Mouse (Mus musculus) adrenal gland, adult (tissue): ENCODE results near the gene Glipr1l1.
"Not testable (repeated sequence)": the region's sequence is repeated elsewhere in the genome, so short reads cannot be mapped to it uniquely, and the experiment has no call there.

ENCODE experiments used
- DNase-seq, 2 experiments: peaks; one replicate each; pipeline ENCODE4 v3.0.0; 2022 to 2023; ENCODE audit warnings: low spot score in 1 of 2; ENCODE audit not compliant: inconsistent age in 2 of 2

Glipr1l1 gene

DNA sequence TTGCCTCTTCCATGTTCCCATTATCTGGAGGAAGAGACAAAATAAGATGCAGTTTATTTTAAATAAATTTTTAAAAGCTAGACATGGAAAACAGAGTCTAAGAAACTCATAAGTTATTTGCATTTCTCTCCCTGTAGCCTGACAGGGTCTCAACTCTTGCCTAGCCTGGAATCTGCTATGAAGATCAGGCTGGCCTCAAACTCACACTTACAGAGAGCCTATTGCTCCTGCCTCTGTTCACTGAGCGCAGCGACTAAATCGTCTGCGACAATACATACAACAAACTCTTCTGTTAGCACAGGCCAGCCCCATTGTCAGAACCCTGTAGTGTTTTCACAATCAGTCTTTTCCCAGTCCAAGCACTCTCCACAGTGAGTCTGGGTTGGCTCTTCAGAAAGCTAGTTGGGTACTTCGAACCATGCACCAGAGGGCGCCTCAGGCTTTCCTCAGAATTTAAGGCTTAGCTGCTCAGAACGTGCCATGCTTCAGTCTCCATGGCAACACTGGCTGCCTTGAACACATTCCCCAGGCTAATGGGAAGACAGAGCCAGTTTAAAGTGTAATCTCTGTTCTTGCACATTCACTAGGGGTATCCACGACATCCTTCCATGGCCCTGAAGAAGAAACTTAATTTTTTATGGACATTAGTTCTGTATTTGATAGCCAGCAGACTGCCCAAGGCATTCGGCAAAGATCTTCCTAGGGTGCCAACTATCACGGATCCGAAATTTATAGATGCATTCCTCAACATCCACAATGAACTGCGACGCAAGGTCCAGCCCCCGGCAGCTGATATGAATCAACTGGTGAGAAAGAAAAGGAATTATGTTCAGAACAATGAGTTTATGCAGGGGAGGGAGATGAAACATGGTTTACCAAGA, at the start of gene Glipr1l1:
Gene Glipr1l1, plus strand, starts transcription at position 488 of the 881 bp plus-strand sequence.
- peak; percentile 65 to 81 for DNase-seq

DNA sequence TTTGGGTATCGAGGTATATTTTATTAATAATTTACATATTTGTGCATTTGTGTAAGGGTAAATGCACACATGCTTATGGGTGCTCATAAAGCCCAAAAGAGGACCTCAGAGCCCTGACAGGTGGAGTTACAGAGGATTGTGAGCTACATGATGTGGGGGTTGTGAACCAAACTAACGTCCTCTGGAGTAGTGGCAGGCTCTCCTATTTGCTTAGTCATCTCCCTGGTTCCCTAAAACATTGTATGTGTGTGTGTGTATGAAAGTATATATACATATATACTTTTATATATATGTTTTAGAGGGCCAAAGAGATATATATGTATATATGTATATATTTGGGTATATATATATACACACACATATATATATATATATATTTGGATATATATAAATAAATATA, 36.4 kb upstream of the Glipr1l1 start:
- DNase-seq, result no peak

DNA sequence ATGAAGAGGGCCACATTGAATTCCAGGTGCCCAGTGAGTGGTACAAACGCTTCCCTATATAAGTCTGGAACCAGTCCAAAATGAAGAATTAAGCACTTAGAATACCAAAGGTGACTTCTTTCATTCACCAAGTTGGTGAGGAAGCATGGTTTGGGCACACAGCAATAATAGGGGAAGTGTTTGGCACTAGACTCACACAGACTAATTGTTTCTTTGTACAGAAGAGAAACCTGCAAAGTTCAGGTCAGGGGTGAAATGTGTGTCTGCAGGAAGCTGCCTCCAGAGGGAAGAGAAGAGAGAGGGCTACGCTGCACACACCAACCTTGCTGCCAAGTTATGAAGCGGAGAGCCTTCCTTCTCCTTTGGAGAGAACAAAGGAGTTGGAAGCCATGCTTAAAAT, 31.3 kb upstream of the Glipr1l1 start:
- not testable (repeated sequence) for DNase-seq

GRCm38 (mm10) chr10:112043523-112043922, 16.5 kb upstream of the Glipr1l1 start:
- DNase-seq, result not testable (repeated sequence)

DNA sequence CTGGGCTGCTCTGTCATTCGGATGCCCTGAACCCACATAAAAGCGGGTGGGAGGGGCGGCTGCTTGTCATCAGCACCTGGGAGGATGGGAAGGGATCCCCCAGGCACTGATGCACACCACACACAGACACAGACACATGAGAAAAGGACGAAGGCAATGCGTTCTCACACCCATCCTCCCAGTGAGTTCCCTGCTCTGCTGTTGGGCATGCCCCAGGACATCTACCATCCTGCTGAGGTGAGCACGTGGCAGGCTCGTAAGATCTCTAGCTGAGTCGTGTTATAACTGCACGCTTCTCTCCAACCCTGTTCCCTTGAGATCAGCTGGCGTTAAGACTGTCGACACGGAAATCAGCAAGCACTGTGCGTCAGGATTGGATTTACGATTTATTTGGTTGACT, 15.7 kb upstream of the Glipr1l1 start:
- not testable (repeated sequence) for DNase-seq

DNA sequence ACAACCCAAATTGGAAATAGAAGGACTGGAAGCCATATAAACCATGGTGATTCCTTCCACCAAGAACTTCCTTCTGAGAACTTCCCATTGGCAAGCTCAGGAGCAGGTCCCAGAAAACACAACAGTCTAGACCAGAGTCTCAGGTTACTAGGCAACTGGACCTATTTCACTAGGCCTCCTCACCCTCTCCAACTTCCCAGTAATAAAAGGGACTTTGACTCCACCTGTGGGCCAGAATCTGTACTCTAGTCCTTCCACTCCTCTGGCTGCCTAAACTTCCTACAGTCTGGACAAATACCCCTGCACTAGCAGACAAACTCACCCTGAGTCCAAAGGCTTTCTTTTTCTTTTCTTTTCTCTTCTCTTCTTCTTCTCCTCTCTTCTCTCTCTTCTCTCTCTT, 8.8 kb upstream of the Glipr1l1 start:
- DNase-seq, result no peak

DNA sequence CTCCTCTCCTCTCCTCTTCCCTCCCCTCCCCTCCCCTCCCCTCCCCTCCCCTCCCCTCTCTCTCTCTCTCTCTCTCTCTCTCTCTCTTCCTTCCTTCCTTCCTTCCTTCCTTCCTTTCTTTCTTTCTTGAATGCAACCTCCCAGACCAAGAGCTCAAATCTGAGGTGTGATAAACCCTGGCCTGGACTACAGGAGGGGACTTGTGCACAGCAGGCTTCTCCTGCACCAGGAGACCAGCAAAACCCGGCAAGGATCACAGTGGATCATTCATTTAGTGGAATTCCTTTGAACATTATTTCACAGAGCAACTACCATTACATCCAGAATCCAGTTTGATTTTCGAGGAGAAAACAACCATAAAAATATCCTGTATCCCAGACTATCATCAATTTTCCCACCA, 8.0 kb upstream of the Glipr1l1 start:
- DNase-seq, result not testable (repeated sequence)

- not testable (repeated sequence) for DNase-seq
Observed at GRCm38 (mm10) chr10:112060583-112060934, 570 bp downstream of the Glipr1l1 start.

DNA sequence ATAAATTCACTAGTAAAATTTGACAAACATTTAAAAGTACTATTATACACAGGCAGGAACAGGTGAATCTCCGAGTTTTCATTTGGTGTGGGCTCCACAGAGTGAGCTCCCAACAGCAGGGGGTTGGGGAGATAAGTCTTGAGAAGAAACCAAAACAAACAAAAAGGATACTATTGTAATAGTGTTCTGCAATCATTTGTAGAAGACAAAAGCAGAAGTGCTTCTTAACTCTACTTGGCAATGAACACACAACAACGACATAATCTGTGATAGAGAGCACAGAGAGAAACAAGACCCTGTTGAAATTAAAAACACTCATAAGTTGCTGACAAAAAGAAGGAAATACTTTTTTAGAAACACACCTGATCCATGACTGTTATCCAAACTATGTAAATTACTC, 20.1 kb downstream of the Glipr1l1 start:
- no peak for DNase-seq

- DNase-seq, result no peak
Observed at GRCm38 (mm10) chr10:112083157-112083556, 23.2 kb downstream of the Glipr1l1 start, which contains the start of gene Glipr1l2. Gene Glipr1l2 (plus strand): TSS chr10:112083354.

DNA sequence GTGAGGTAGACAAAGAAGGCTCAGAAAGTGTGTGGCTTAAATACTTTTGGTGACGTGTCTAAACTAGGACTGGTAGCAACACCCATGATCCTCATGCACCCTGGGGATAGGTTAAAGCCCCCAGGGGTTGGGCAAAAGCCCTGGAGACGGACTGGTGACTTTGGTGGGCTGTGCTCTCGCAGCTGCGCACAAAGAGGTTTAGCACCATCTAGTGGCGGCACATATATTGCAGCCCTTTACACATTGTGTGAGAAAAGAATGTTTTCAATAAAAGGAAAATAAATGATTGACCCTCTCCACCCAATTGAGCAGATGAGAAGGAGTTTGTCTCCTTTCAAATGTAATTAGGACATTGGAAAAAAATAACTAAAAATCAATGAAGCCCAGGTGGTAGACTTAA, 45.8 kb downstream of the Glipr1l1 start:
- peak; percentile 27 to 81 for DNase-seq

DNA sequence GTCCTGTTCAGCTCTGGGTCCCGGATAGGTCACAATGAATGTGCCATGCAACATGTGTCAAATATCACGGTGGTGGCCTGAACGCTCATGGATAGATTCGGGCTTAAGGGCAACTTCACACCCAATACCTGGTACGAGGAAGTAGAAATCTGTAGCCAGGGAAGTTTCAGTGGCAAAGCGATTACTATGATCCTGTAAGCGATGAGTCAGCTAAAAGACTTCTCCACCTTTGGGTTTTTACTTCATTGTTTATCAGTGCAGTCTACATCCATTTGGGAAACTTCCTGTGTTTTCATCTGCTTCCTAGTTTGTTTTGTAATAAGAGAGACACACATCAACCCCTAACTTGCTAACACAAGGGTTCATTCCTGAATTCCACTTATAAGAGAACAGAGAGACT, 50.4 kb downstream of the Glipr1l1 start:
- no peak for DNase-seq

DNA sequence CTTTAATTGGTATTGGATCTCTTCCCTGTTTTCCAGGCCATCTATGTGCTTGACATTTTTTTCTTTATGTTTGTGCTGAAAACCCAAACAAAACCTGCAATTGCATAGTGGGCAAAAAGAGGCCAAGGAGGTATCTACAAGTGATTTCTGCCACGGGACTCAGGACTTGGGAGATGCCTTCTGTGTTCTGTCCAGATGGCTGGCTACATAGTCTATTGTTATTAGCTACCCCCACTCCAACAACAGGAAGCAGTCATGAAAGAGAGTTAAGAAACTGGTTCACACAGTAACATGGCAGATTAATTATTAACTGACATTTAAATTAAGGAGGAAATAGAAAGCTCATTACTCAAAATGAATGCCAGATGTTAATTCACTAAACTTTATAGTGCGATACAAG, 65.1 kb downstream of the Glipr1l1 start:
- DNase-seq, result not testable (repeated sequence)

DNA sequence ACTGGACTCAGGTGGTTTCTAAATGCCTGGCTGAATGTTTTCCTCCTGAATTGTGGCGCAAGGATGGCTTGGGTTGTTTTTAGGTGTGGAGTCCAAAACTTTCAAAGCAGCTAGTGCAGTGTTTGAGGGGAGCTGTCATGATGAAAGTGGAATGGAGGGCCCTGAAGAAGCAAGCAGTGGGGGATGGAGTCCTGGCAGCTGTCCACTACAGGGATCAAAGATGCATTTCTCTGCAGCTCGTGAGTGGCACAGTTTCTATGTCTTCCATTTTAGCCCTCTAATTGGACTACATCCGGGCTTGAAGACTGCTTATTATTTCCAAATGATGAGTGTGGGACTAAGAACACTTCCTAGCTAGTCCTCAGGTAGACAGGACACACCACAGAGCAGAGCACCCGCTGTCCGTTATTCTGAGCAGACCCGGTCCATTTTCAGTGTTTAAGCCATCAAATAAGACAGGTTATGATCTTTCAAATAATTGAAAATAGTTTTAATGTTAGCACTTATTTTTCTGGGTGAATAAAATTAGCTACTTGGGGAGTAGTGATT, 67.8 kb downstream of the Glipr1l1 start:
- not testable (repeated sequence) for DNase-seq
